Mouse (Mus musculus) liver, embryonic 14.5 days (tissue): ENCODE measurements around the gene Ifna1.

Experiments
- CTCF ChIP-seq: IDR thresholded peaks from 2 replicates; pipeline ENCODE4 v1.5.1; 2016; ENCODE audit warnings: antibody characterized with exemption, low read depth, control low read depth
- EP300 ChIP-seq: IDR thresholded peaks from 2 replicates; pipeline ENCODE4 v1.6.1; 2016; ENCODE audit warnings: antibody characterized with exemption, low read depth

DNA sequence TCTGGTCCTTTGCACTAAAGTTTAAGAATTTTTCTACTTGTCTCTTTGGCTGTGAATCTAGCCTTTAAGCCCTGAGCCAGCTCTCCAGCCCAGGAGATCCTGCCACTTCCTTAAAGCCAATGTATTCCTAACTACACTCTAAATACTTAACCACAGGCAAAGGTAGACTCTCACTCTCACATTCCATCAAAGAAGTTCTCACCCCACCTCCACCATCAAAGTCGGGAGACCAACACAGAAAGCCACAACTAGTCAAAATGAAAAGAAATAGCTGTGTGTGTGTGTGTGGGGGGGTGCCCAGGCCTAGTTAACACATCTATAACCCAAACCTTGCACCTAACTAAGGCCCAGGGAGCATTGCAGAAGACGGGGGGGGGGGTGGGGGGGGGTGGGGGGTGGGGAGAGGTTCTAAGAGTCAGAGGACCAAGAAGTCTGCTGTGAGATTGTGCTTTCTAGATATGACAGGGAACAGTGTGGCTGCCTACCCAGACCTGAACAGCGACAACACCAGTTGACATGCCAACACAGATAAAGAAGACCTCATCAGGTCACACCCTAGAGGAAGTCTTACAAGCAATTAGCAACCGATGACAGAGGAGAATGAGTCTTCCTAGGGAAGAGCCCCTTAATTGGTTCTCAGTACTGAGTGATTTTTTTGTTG is 25.7 kb downstream of the Ifna1 start:
- TF ChIP-seq CTCF (no peak), EP300 (peak; percentile 26; the same call in 1 of the 2 replicates)
